Comparison of ENCODE assay signal across 1 mouse cellular context in genomic region chr17:29211836-29212235, GRCm38 (mm10).
TF ChIP-seq lines count a peak whose summit lies in the region.

No protein-coding gene starts in this region.

TF ChIP-seq in ES-E14, 5 proteins besides CTCF, POLR2A, EP300 and RAD21:
- TF ChIP-seq HCFC1 (IDR thresholded peaks at IDR 0.05; ENCODE audit: borderline replicate concordance, insufficient read depth, low read length) (no peak), ZNF384 (IDR thresholded peaks at IDR 0.05; ENCODE audit: low read depth, low read length) (no peak), CHD2 (IDR thresholded peaks at IDR 0.05; ENCODE audit: low read depth, low read length) (no peak), ZC3H11A (IDR thresholded peaks at IDR 0.05; ENCODE audit: borderline replicate concordance, low read depth, low read length) (no peak), MAFK (IDR thresholded peaks at IDR 0.05; ENCODE audit: insufficient read depth, low read depth, low read length) (no peak)
